Mouse (Mus musculus): ENCODE data around the gene Cacna2d2.
A peak's percentile ranks its signal among the peaks of the same experiment; 100 is the strongest.

Gene Cacna2d2

GRCm38 (mm10) chr9:107403116-107403515 is 3.7 kb downstream of the Cacna2d2 start:
- DNase-seq (ENCODE audit: low spot score) = no peak

GRCm38 (mm10) chr9:107409449-107409848 is 10.0 kb downstream of the Cacna2d2 start:
- DNase-seq (ENCODE audit: low spot score) = peak; percentile 18

- DNase-seq (ENCODE audit: low spot score) = no peak
Measured at GRCm38 (mm10) chr9:107417106-107417505, 17.7 kb downstream of the Cacna2d2 start.

- no peak for DNase-seq (ENCODE audit: low spot score)
Measured at GRCm38 (mm10) chr9:107419491-107420244, 20.3 kb downstream of the Cacna2d2 start.

GRCm38 (mm10) chr9:107420898-107421297 is 21.5 kb downstream of the Cacna2d2 start:
- DNase-seq (ENCODE audit: low spot score) = no peak

GRCm38 (mm10) chr9:107422878-107423277 is 23.5 kb downstream of the Cacna2d2 start:
- DNase-seq (ENCODE audit: low spot score) = no peak

GRCm38 (mm10) chr9:107424485-107425175 is 25.2 kb downstream of the Cacna2d2 start:
- DNase-seq (ENCODE audit: low spot score) = no peak

- no peak for DNase-seq (ENCODE audit: low spot score)
Measured at GRCm38 (mm10) chr9:107427876-107428275, 28.5 kb downstream of the Cacna2d2 start.

- no peak for DNase-seq (ENCODE audit: low spot score)
Measured at GRCm38 (mm10) chr9:107428451-107429186, 29.2 kb downstream of the Cacna2d2 start.

- no peak for DNase-seq (ENCODE audit: low spot score)
Measured at GRCm38 (mm10) chr9:107430445-107430844, 31.0 kb downstream of the Cacna2d2 start.

GRCm38 (mm10) chr9:107432546-107432945 is 33.1 kb downstream of the Cacna2d2 start:
- no peak for DNase-seq (ENCODE audit: low spot score)

- DNase-seq (ENCODE audit: low spot score) = no peak
Measured at GRCm38 (mm10) chr9:107434851-107435250, 35.4 kb downstream of the Cacna2d2 start.

GRCm38 (mm10) chr9:107435285-107435684 is 35.9 kb downstream of the Cacna2d2 start:
- no peak for DNase-seq (ENCODE audit: low spot score)

GRCm38 (mm10) chr9:107442891-107443290 is 43.5 kb downstream of the Cacna2d2 start:
- no peak for DNase-seq (ENCODE audit: low spot score)

GRCm38 (mm10) chr9:107443324-107443723 is 43.9 kb downstream of the Cacna2d2 start:
- no peak for DNase-seq (ENCODE audit: low spot score)

GRCm38 (mm10) chr9:107445011-107445471 is 45.6 kb downstream of the Cacna2d2 start:
- DNase-seq (ENCODE audit: low spot score) = no peak

GRCm38 (mm10) chr9:107448805-107449517 is 49.5 kb downstream of the Cacna2d2 start:
- DNase-seq (ENCODE audit: low spot score) = no peak

GRCm38 (mm10) chr9:107451400-107451799 is 52.0 kb downstream of the Cacna2d2 start:
- DNase-seq (ENCODE audit: low spot score) = no peak

GRCm38 (mm10) chr9:107451891-107452521 is 52.6 kb downstream of the Cacna2d2 start:
- no peak for DNase-seq (ENCODE audit: low spot score)

- no peak for DNase-seq (ENCODE audit: low spot score)
Measured at GRCm38 (mm10) chr9:107452552-107452951, 53.1 kb downstream of the Cacna2d2 start.

GRCm38 (mm10) chr9:107453151-107453550 is 53.7 kb downstream of the Cacna2d2 start:
- no peak for DNase-seq (ENCODE audit: low spot score)
